Mouse (Mus musculus): ENCODE measurements around the gene Nadsyn1. TPM values are rescaled to one million over a fixed set of nuclear protein-coding genes. Genes with fewer than 3 reads are reported as not detected.
A peak's percentile ranks its signal among the peaks of the same experiment; 100 is the strongest.

Gene Nadsyn1
- 7.4 and 8.1 TPM in 2 replicates for polyA plus RNA-seq (2016; fragmentation: Nextera tagmentation; extraction: Ambion mirVana)

GRCm38 (mm10) chr7:143822375-143823265 lies at the start of gene Nadsyn1, which contains the start of gene Dhcr7:
Nadsyn1 (minus strand) TSS chr7:143822849.
Dhcr7 (plus strand) TSS chr7:143823145.
- peak within 1 kb of the TSS; percentile 78 for H3K27ac ChIP-seq (ENCODE audit: poor library complexity, severe bottlenecking)

GRCm38 (mm10) chr7:143868874-143869273 lies 46.2 kb upstream of the Nadsyn1 start:
- peaks cover 8% of the 10 kb centered on the region; the same call in 1 of the 2 replicates for H3K9me3 ChIP-seq (replicated peaks)
- H3K36me3 ChIP-seq = no peaks in the 10 kb centered on the region
- 67% methylated on average over 4 of the region's 4 CpGs for WGBS
- no peak overlapping the region for H3K9ac ChIP-seq
- H3K4me2 ChIP-seq = no peak overlapping the region
- no peak for ATAC-seq (ENCODE audit: insufficient number of reproducible peaks, low FRiP score)
- no peaks in the 10 kb centered on the region for H3K4me1 ChIP-seq (replicated peaks)
- H3K27ac ChIP-seq (ENCODE audit: poor library complexity, severe bottlenecking) = no peak overlapping the region
- no peak overlapping the region for H3K4me3 ChIP-seq
- H3K27me3 ChIP-seq (replicated peaks) = no peaks in the 10 kb centered on the region

More at GRCm38 (mm10) chr7:143822375-143823265, at the start of gene Nadsyn1, which contains the start of gene Dhcr7:
- no peaks in the 10 kb centered on the region for H3K9me3 ChIP-seq (replicated peaks)
- H3K36me3 ChIP-seq = peaks cover 13% of the 10 kb centered on the region
- H3K4me3 ChIP-seq = peak within 1 kb of the TSS; percentile 62
- WGBS = under 1% methylated on average over 40 of the region's 40 CpGs
- H3K4me2 ChIP-seq = peak within 1 kb of the TSS; percentile 81
- ATAC-seq (ENCODE audit: insufficient number of reproducible peaks, low FRiP score) = peak; percentile 99
- H3K9ac ChIP-seq = peak within 1 kb of the TSS; percentile 76
- H3K27me3 ChIP-seq (replicated peaks) = no peaks in the 10 kb centered on the region
- H3K4me1 ChIP-seq (replicated peaks) = peaks cover 15% of the 10 kb centered on the region

GRCm38 (mm10) chr7:143866538-143866937 lies 43.9 kb upstream of the Nadsyn1 start, which contains the start of gene Gm498:
Gm498 (plus strand) TSS chr7:143866838.
- WGBS = 77% methylated on average over 2 of the region's 2 CpGs

GRCm38 (mm10) chr7:143848768-143849482 lies 26.3 kb upstream of the Nadsyn1 start:
- H3K9ac ChIP-seq = no peak overlapping the region
- ATAC-seq (ENCODE audit: insufficient number of reproducible peaks, low FRiP score) = no peak
- 86% methylated on average over 7 of the region's 8 CpGs for whole genome bisulfite sequencing
- H3K4me2 ChIP-seq = no peak overlapping the region
- H3K27me3 ChIP-seq (replicated peaks) = no peaks in the 10 kb centered on the region
- no peaks in the 10 kb centered on the region for H3K9me3 ChIP-seq (replicated peaks)
- H3K27ac ChIP-seq (ENCODE audit: poor library complexity, severe bottlenecking) = no peak overlapping the region
- peaks cover 52% of the 10 kb centered on the region for H3K36me3 ChIP-seq
- no peak overlapping the region for H3K4me3 ChIP-seq
- H3K4me1 ChIP-seq (replicated peaks) = no peaks in the 10 kb centered on the region

More at GRCm38 (mm10) chr7:143866538-143866937, 43.9 kb upstream of the Nadsyn1 start, which contains the start of gene Gm498:
- H3K4me3 ChIP-seq = no peak within 1 kb of the TSS
- H3K27ac ChIP-seq (ENCODE audit: poor library complexity, severe bottlenecking) = no peak within 1 kb of the TSS
- H3K4me2 ChIP-seq = no peak within 1 kb of the TSS
- H3K9me3 ChIP-seq (replicated peaks) = 0 out of 2 replicates have a peak, but pooled peaks cover 2% of the 10 kb centered on the region
- no peaks in the 10 kb centered on the region for H3K27me3 ChIP-seq (replicated peaks)
- ATAC-seq (ENCODE audit: insufficient number of reproducible peaks, low FRiP score) = no peak
- H3K36me3 ChIP-seq = no peaks in the 10 kb centered on the region
- no peaks in the 10 kb centered on the region for H3K4me1 ChIP-seq (replicated peaks)
- no peak within 1 kb of the TSS for H3K9ac ChIP-seq

GRCm38 (mm10) chr7:143848127-143848767 lies 25.6 kb upstream of the Nadsyn1 start:
- no peak overlapping the region for H3K9ac ChIP-seq
- peaks cover 59% of the 10 kb centered on the region for H3K36me3 ChIP-seq
- WGBS = 80% methylated on average over 5 of the region's 5 CpGs
- ATAC-seq (ENCODE audit: insufficient number of reproducible peaks, low FRiP score) = no peak
- no peaks in the 10 kb centered on the region for H3K27me3 ChIP-seq (replicated peaks)
- H3K27ac ChIP-seq (ENCODE audit: poor library complexity, severe bottlenecking) = no peak overlapping the region
- H3K4me2 ChIP-seq = no peak overlapping the region
- no peak overlapping the region for H3K4me3 ChIP-seq
- H3K9me3 ChIP-seq (replicated peaks) = peaks cover 5% of the 10 kb centered on the region; the same call in 1 of the 2 replicates
- no peaks in the 10 kb centered on the region for H3K4me1 ChIP-seq (replicated peaks)

- Histone ChIP-seq H3K9me3 (replicated peaks) (peaks cover 5% of the 10 kb centered on the region; the same call in 1 of the 2 replicates), H3K36me3 (peaks cover 92% of the 10 kb centered on the region), H3K4me3 (no peak overlapping the region), H3K27ac (ENCODE audit: poor library complexity, severe bottlenecking) (no peak overlapping the region), H3K4me1 (replicated peaks) (peaks cover 6% of the 10 kb centered on the region; the same call in 1 of the 2 replicates), H3K27me3 (replicated peaks) (no peaks in the 10 kb centered on the region), H3K9ac (no peak overlapping the region), H3K4me2 (no peak overlapping the region)
- ATAC-seq (ENCODE audit: insufficient number of reproducible peaks, low FRiP score) = no peak
- WGBS = 91% methylated on average over 8 of the region's 8 CpGs
Measured at GRCm38 (mm10) chr7:143841301-143841700, 18.7 kb upstream of the Nadsyn1 start.

GRCm38 (mm10) chr7:143840121-143840520 lies 17.5 kb upstream of the Nadsyn1 start:
- 87% methylated on average over 5 of the region's 5 CpGs for WGBS
- no peak overlapping the region for H3K9ac ChIP-seq
- H3K27me3 ChIP-seq (replicated peaks) = no peaks in the 10 kb centered on the region
- H3K36me3 ChIP-seq = peaks cover 80% of the 10 kb centered on the region
- H3K4me1 ChIP-seq (replicated peaks) = peaks cover 11% of the 10 kb centered on the region
- H3K9me3 ChIP-seq (replicated peaks) = peaks cover 5% of the 10 kb centered on the region; the same call in 1 of the 2 replicates
- no peak for ATAC-seq (ENCODE audit: insufficient number of reproducible peaks, low FRiP score)
- H3K4me2 ChIP-seq = no peak overlapping the region
- H3K4me3 ChIP-seq = no peak overlapping the region
- no peak overlapping the region for H3K27ac ChIP-seq (ENCODE audit: poor library complexity, severe bottlenecking)

GRCm38 (mm10) chr7:143837705-143838358 lies 15.2 kb upstream of the Nadsyn1 start:
- peaks cover 31% of the 10 kb centered on the region for H3K4me1 ChIP-seq (replicated peaks)
- no peak overlapping the region for H3K4me3 ChIP-seq
- H3K36me3 ChIP-seq = peaks cover 57% of the 10 kb centered on the region
- no peak overlapping the region for H3K27ac ChIP-seq (ENCODE audit: poor library complexity, severe bottlenecking)
- no peak overlapping the region for H3K4me2 ChIP-seq
- no peaks in the 10 kb centered on the region for H3K9me3 ChIP-seq (replicated peaks)
- H3K27me3 ChIP-seq (replicated peaks) = no peaks in the 10 kb centered on the region
- WGBS = 91% methylated on average over 3 of the region's 3 CpGs
- no peak overlapping the region for H3K9ac ChIP-seq
- ATAC-seq (ENCODE audit: insufficient number of reproducible peaks, low FRiP score) = no peak

GRCm38 (mm10) chr7:143834972-143835371 lies 12.3 kb upstream of the Nadsyn1 start:
- Histone ChIP-seq H3K9me3 (replicated peaks) (no peaks in the 10 kb centered on the region), H3K4me2 (no peak overlapping the region), H3K4me1 (replicated peaks) (peaks cover 37% of the 10 kb centered on the region), H3K27me3 (replicated peaks) (no peaks in the 10 kb centered on the region), H3K36me3 (peaks cover 28% of the 10 kb centered on the region), H3K27ac (ENCODE audit: poor library complexity, severe bottlenecking) (no peak overlapping the region), H3K9ac (no peak overlapping the region), H3K4me3 (no peak overlapping the region)
- ATAC-seq (ENCODE audit: insufficient number of reproducible peaks, low FRiP score) = no peak
- 60% methylated on average over 3 of the region's 3 CpGs for WGBS

GRCm38 (mm10) chr7:143834316-143834715 lies 11.7 kb upstream of the Nadsyn1 start:
- Histone ChIP-seq H3K4me1 (replicated peaks) (peaks cover 37% of the 10 kb centered on the region), H3K36me3 (peaks cover 25% of the 10 kb centered on the region), H3K4me2 (no peak overlapping the region), H3K4me3 (no peak overlapping the region), H3K9me3 (replicated peaks) (no peaks in the 10 kb centered on the region), H3K27me3 (replicated peaks) (no peaks in the 10 kb centered on the region), H3K9ac (no peak overlapping the region), H3K27ac (ENCODE audit: poor library complexity, severe bottlenecking) (no peak overlapping the region)
- 80% methylated on average over 2 of the region's 2 CpGs for WGBS
- ATAC-seq (ENCODE audit: insufficient number of reproducible peaks, low FRiP score) = no peak
